Mouse (Mus musculus) bone marrow macrophage, adult 2 months (primary cell): Measurements from ENCODE around the gene Fgfr2.

Experiments used
- CTCF ChIP-seq: IDR thresholded peaks from 2 replicates; pipeline ENCODE4 v1.5.1; 2012; ENCODE audit warnings: low read depth, mild to moderate bottlenecking, low read length, moderate library complexity
- POLR2A ChIP-seq: IDR thresholded peaks from 2 replicates; pipeline ENCODE4 v1.6.1; 2012; ENCODE audit warnings: mild to moderate bottlenecking, low read depth, low read length, borderline replicate concordance

DNA sequence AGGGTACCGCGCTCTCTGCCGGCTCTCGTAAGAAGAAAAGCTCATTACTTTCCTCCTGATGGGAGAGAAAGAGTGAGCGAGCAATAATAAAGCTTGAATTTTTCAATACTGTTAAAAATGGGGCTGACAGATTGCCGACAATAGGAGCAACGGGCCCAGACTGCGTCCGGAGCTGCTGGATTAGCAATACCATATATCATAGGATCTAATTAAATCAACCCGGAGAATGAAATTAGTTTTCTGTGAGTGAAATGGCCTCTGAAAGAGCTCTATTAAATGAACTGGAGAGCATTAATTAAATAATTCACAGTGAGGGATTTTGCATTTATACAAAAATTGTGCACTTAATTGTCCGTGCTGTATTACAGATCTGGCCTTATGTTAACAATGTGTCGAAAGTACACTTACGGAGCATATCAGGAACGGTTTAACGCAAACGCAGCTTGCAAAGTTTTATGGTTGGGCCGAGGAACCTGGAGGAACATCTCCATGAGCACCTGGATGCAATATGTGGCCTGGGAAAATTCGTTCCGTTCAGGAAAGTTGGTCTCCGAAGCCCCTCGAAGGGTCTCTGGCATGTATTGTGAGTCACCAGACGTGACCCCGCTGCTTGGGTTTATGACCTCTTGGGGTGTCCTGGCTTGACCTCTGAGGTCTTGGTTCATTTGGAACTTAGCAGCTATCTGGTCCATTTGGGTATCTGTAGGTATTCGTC, 1344.7 kb downstream of the Fgfr2 start:
- no peak for TF ChIP-seq CTCF
- TF ChIP-seq POLR2A = no peak
